Mouse (Mus musculus): Measurements from ENCODE around the gene Ifna6. TPM values are rescaled to one million over a fixed set of nuclear protein-coding genes. Genes with fewer than 3 reads are reported as not detected.
"Not testable (repeated sequence)": the region's sequence is repeated elsewhere in the genome, so short reads cannot be mapped to it uniquely, and the experiment has no call there.

Ifna6 gene
- polyA plus RNA-seq (2015; fragmentation: Nextera tagmentation; extraction: Ambion mirVana): not detected in 2 replicates

DNA sequence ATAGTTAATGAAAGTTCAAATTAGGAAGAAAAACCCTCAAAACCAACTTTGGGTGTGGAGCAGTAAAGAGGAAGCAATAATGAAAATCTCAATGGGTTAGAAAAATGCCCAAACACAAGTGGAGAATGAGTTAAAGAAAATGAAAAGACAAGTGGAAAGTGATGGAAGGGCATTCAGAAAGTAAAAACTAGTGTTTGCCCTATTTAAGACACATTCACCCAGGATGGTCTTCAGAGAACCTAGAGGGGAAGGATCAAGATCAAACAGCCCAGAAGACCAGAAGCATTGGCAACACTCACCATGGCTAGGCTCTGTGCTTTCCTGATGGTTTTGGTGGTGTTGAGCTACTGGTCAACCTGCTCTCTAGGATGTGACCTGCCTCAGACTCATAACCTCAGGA is at the start of gene Ifna6:
Ifna6 (plus strand) TSS at position 301 of the 400 bp plus-strand sequence.
- ATAC-seq (ENCODE audit: low read depth); H3K4me3 ChIP-seq; H3K27me3 ChIP-seq; H3K27ac ChIP-seq (replicated peaks); H3K4me1 ChIP-seq (replicated peaks); H3K9me3 ChIP-seq; H3K36me3 ChIP-seq; H3K9ac ChIP-seq; H3K4me2 ChIP-seq: not testable (repeated sequence)

DNA sequence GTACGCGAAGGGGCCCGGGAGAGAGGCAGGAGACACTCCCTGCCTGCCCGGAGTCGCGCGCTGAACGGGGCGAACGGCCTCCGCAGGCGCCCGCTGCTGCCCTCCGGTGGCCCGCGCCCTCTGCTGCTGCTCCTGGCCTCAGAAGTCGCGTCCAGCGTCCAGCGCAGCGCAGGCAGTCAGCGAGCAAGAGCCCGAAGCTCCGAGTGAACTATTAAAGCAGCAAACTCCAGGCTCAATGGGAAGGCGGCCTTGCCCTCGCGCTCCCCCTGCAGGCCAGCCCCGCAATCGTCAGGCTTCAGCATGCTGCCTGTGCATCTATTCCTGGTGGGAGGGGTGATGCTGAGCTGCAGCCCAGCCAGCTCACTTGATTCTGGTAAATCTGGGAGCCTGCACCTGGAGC is 47.7 kb upstream of the Ifna6 start, which contains the start of gene Gm13272:
Gm13272 (plus strand) TSS at position 301 of the 400 bp plus-strand sequence.
- H3K36me3 ChIP-seq; H3K4me3 ChIP-seq; H3K4me1 ChIP-seq (replicated peaks); H3K27ac ChIP-seq (replicated peaks); H3K27me3 ChIP-seq; H3K9me3 ChIP-seq; H3K4me2 ChIP-seq; ATAC-seq (ENCODE audit: low read depth); H3K9ac ChIP-seq: not testable (repeated sequence)
- WGBS: no CpG with 5 or more reads among the region's 29 CpGs

DNA sequence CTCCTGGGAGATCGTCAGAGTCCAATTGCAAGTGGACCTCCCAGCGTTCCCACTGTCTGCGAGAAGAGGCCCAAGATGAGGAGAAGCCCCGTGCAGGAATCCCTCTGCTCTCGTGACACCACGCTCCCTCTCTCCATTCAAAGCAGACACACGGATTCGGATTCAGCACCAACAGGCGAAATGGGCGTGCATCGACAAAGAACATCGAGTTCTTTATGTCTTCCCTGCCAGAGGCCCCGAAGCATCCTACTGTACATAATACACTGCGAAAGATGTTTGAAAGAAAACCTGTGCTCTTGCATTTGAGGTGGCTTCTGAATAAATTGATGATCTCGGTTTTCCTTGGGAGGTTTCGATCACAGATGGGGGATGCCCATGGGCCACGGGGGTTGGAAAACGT is 46.9 kb upstream of the Ifna6 start:
- H3K36me3 ChIP-seq; H3K27ac ChIP-seq (replicated peaks); H3K27me3 ChIP-seq; H3K4me3 ChIP-seq; ATAC-seq (ENCODE audit: low read depth); H3K9ac ChIP-seq; H3K4me2 ChIP-seq; H3K9me3 ChIP-seq; H3K4me1 ChIP-seq (replicated peaks): not testable (repeated sequence)
- 46% methylated on average over 16 of the region's 18 CpGs for WGBS

DNA sequence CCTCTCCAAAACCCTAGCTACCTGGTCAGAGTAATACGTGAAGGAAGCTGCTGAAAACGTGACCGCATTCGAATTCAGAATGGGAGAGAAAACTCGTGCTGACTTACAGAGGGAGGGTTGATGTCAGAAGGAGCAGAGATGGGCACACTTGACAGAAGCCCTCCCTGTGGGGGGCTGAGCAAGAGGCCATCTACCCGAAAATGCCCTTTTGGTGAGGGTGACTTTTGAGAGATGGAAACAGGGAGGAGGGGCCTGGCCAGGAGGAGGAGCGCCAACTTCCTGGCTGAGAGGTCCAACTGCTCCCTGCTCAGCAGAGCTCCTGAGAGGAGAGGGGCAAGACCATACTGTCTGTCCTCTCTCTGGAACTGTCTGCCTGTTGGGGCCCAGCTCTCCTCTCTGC is 45.4 kb upstream of the Ifna6 start, which contains the start of gene Ifnz:
Ifnz (plus strand) TSS at position 301 of the 400 bp plus-strand sequence.
- H3K4me2 ChIP-seq: peak within 1 kb of the TSS; percentile 41
- not testable (repeated sequence) for H3K27me3 ChIP-seq; H3K36me3 ChIP-seq; H3K4me1 ChIP-seq (replicated peaks); H3K9me3 ChIP-seq; ATAC-seq (ENCODE audit: low read depth); H3K9ac ChIP-seq; H3K27ac ChIP-seq (replicated peaks)
- peak within 1 kb of the TSS; percentile 19; the same call in 1 of the 2 replicates for H3K4me3 ChIP-seq
- 19% methylated on average over 5 of the region's 7 CpGs for WGBS

DNA sequence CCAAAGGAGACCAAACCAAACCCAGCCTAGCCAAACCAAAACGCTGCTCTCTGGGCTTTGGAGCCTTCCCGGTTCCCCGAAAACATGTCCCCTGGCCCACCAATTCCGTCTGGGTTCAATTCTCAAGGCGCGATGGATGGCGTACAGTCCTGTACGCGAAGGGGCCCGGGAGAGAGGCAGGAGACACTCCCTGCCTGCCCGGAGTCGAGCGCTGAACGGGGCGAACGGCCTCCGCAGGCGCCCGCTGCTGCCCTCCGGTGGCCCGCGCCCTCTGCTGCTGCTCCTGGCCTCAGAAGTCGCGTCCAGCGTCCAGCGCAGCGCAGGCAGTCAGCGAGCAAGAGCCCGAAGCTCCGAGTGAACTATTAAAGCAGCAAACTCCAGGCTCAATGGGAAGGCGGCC is 44.9 kb upstream of the Ifna6 start:
- H3K27me3 ChIP-seq; H3K27ac ChIP-seq (replicated peaks); H3K9ac ChIP-seq; ATAC-seq (ENCODE audit: low read depth); H3K36me3 ChIP-seq; H3K4me1 ChIP-seq (replicated peaks); H3K9me3 ChIP-seq: not testable (repeated sequence)
- peak overlapping the region; percentile 19; the same call in 1 of the 2 replicates for H3K4me3 ChIP-seq
- peak overlapping the region; percentile 41 for H3K4me2 ChIP-seq
- 0% methylated on average over 3 of the region's 31 CpGs for WGBS

DNA sequence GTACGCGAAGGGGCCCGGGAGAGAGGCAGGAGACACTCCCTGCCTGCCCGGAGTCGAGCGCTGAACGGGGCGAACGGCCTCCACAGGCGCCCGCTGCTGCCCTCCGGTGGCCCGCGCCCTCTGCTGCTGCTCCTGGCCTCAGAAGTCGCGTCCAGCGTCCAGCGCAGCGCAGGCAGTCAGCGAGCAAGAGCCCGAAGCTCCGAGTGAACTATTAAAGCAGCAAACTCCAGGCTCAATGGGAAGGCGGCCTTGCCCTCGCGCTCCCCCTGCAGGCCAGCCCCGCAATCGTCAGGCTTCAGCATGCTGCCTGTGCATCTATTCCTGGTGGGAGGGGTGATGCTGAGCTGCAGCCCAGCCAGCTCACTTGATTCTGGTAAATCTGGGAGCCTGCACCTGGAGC is 41.8 kb upstream of the Ifna6 start, which contains the start of gene Gm13276:
Gm13276 (plus strand) TSS at position 301 of the 400 bp plus-strand sequence.
- WGBS: no CpG with 5 or more reads among the region's 27 CpGs
- H3K9ac ChIP-seq; H3K4me2 ChIP-seq; H3K4me1 ChIP-seq (replicated peaks); H3K27ac ChIP-seq (replicated peaks); H3K36me3 ChIP-seq; H3K27me3 ChIP-seq; H3K9me3 ChIP-seq; ATAC-seq (ENCODE audit: low read depth); H3K4me3 ChIP-seq: not testable (repeated sequence)

DNA sequence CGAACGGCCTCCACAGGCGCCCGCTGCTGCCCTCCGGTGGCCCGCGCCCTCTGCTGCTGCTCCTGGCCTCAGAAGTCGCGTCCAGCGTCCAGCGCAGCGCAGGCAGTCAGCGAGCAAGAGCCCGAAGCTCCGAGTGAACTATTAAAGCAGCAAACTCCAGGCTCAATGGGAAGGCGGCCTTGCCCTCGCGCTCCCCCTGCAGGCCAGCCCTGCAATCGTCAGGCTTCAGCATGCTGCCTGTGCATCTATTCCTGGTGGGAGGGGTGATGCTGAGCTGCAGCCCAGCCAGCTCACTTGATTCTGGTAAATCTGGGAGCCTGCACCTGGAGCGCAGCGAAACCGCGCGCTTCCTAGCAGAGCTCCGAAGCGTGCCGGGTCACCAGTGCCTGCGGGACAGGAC is 38.8 kb upstream of the Ifna6 start, which contains the start of gene Gm13277:
Gm13277 (plus strand) TSS at position 231 of the 400 bp plus-strand sequence.
- not testable (repeated sequence) for H3K4me2 ChIP-seq; H3K36me3 ChIP-seq; H3K27ac ChIP-seq (replicated peaks); H3K4me3 ChIP-seq; H3K4me1 ChIP-seq (replicated peaks); H3K27me3 ChIP-seq; H3K9ac ChIP-seq; H3K9me3 ChIP-seq; ATAC-seq (ENCODE audit: low read depth)
- WGBS: 0% methylated on average over 4 of the region's 28 CpGs

DNA sequence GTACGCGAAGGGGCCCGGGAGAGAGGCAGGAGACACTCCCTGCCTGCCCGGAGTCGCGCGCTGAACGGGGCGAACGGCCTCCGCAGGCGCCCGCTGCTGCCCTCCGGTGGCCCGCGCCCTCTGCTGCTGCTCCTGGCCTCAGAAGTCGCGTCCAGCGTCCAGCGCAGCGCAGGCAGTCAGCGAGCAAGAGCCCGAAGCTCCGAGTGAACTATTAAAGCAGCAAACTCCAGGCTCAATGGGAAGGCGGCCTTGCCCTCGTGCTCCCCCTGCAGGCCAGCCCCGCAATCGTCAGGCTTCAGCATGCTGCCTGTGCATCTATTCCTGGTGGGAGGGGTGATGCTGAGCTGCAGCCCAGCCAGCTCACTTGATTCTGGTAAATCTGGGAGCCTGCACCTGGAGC is 36.0 kb upstream of the Ifna6 start, which contains the start of gene Gm13278:
Gm13278 (plus strand) TSS at position 301 of the 400 bp plus-strand sequence.
- no CpG with 5 or more reads among the region's 28 CpGs for WGBS
- H3K36me3 ChIP-seq; H3K4me2 ChIP-seq; H3K27me3 ChIP-seq; H3K4me1 ChIP-seq (replicated peaks); H3K9ac ChIP-seq; H3K9me3 ChIP-seq; H3K27ac ChIP-seq (replicated peaks); H3K4me3 ChIP-seq; ATAC-seq (ENCODE audit: low read depth): not testable (repeated sequence)

DNA sequence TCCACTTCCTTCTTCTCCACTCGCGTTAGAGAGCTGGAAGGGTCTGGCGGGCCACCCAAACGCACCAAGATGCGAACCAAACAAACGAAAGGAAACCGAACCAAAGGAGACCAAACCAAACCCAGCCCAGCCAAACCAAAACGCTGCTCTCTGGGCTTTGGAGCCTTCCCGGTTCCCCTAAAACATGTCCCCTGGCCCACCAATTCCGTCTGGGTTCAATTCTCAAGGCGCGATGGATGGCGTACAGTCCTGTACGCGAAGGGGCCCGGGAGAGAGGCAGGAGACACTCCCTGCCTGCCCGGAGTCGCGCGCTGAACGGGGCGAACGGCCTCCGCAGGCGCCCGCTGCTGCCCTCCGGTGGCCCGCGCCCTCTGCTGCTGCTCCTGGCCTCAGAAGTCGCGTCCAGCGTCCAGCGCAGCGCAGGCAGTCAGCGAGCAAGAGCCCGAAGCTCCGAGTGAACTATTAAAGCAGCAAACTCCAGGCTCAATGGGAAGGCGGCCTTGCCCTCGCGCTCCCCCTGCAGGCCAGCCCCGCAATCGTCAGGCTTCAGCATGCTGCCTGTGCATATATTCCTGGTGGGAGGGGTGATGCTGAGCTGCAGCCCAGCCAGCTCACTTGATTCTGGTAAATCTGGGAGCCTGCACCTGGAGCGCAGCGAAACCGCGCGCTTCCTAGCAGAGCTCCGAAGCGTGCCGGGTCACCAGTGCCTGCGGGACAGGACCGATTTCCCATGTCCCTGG is 33.1 kb upstream of the Ifna6 start, which contains the start of gene Gm13275:
Gm13275 (plus strand) TSS at position 552 of the 740 bp plus-strand sequence.
- not testable (repeated sequence) for H3K4me1 ChIP-seq (replicated peaks); H3K4me2 ChIP-seq; H3K27me3 ChIP-seq; H3K27ac ChIP-seq (replicated peaks); H3K36me3 ChIP-seq; H3K9ac ChIP-seq; ATAC-seq (ENCODE audit: low read depth); H3K4me3 ChIP-seq; H3K9me3 ChIP-seq
- WGBS: 2% methylated on average over 12 of the region's 52 CpGs

DNA sequence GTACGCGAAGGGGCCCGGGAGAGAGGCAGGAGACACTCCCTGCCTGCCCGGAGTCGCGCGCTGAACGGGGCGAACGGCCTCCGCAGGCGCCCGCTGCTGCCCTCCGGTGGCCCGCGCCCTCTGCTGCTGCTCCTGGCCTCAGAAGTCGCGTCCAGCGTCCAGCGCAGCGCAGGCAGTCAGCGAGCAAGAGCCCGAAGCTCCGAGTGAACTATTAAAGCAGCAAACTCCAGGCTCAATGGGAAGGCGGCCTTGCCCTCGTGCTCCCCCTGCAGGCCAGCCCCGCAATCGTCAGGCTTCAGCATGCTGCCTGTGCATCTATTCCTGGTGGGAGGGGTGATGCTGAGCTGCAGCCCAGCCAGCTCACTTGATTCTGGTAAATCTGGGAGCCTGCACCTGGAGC is 30.1 kb upstream of the Ifna6 start, which contains the start of gene Gm13279:
Gm13279 (plus strand) TSS at position 301 of the 400 bp plus-strand sequence.
- not testable (repeated sequence) for H3K9me3 ChIP-seq; ATAC-seq (ENCODE audit: low read depth); H3K27me3 ChIP-seq; H3K36me3 ChIP-seq; H3K4me2 ChIP-seq; H3K4me1 ChIP-seq (replicated peaks); H3K4me3 ChIP-seq; H3K27ac ChIP-seq (replicated peaks); H3K9ac ChIP-seq
- no CpG with 5 or more reads among the region's 28 CpGs for WGBS

DNA sequence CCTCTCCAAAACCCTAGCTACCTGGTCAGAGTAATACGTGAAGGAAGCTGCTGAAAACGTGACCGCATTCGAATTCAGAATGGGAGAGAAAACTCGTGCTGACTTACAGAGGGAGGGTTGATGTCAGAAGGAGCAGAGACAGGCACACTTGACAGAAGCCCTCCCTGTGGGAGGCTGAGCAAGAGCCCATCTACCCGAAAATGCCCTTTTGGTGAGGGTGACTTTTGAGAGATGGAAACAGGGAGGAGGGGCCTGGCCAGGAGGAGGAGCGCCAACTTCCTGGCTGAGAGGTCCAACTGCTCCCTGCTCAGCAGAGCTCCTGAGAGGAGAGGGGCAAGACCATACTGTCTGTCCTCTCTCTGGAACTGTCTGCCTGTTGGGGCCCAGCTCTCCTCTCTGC is 27.9 kb upstream of the Ifna6 start, which contains the start of gene Gm13285:
Gm13285 (plus strand) TSS at position 301 of the 400 bp plus-strand sequence.
- not testable (repeated sequence) for H3K4me2 ChIP-seq; H3K4me3 ChIP-seq; H3K36me3 ChIP-seq; H3K27me3 ChIP-seq; H3K27ac ChIP-seq (replicated peaks); ATAC-seq (ENCODE audit: low read depth); H3K4me1 ChIP-seq (replicated peaks); H3K9ac ChIP-seq; H3K9me3 ChIP-seq
- WGBS: 19% methylated on average over 5 of the region's 7 CpGs

DNA sequence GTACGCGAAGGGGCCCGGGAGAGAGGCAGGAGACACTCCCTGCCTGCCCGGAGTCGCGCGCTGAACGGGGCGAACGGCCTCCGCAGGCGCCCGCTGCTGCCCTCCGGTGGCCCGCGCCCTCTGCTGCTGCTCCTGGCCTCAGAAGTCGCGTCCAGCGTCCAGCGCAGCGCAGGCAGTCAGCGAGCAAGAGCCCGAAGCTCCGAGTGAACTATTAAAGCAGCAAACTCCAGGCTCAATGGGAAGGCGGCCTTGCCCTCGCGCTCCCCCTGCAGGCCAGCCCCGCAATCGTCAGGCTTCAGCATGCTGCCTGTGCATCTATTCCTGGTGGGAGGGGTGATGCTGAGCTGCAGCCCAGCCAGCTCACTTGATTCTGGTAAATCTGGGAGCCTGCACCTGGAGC is 24.3 kb upstream of the Ifna6 start, which contains the start of gene Gm13287:
Gm13287 (plus strand) TSS at position 301 of the 400 bp plus-strand sequence.
- not testable (repeated sequence) for ATAC-seq (ENCODE audit: low read depth); H3K4me1 ChIP-seq (replicated peaks); H3K4me3 ChIP-seq; H3K4me2 ChIP-seq; H3K9me3 ChIP-seq; H3K9ac ChIP-seq; H3K36me3 ChIP-seq; H3K27ac ChIP-seq (replicated peaks); H3K27me3 ChIP-seq
- no CpG with 5 or more reads among the region's 29 CpGs for WGBS
